Mouse (Mus musculus) CH12.LX (cell line): ENCODE data around the gene Ap1m2. TPM values are rescaled to one million over a fixed set of nuclear protein-coding genes. Genes with fewer than 3 reads are reported as not detected.

Source experiments
- DNase-seq: peaks from one replicate; pipeline ENCODE4 v3.0.0-alpha.2; 2013; ENCODE audit errors: extremely low read depth
- H3K27ac ChIP-seq: 2 replicates; pipeline ENCODE4 v1.5.1; 2012; ENCODE audit warnings: low read depth, mild to moderate bottlenecking, control low read depth, moderate library complexity; ENCODE audit not compliant: insufficient read depth
- H3K27me3 ChIP-seq: replicated peaks from 2 replicates; pipeline ENCODE3; 2012; ENCODE audit warnings: inconsistent platforms
- H3K36me3 ChIP-seq, 2 experiments: replicated peaks in 1 of 2; 2 replicates each; pipeline versions ENCODE3 to v1.6.1; 2012; ENCODE audit warnings: inconsistent platforms in 1 of 2, low read length in 1 of 2, mild to moderate bottlenecking in 1 of 2, mixed read lengths in 1 of 2, moderate library complexity in 1 of 2; ENCODE audit not compliant: control insufficient read depth in 1 of 2, insufficient read depth in 1 of 2
- H3K4me1 ChIP-seq, 2 experiments: 2 replicates each; pipeline ENCODE4 v1.6.1; 2012; ENCODE audit warnings: inconsistent platforms in 1 of 2, moderate library complexity in 1 of 2; ENCODE audit not compliant: insufficient read depth in 2 of 2, control insufficient read depth in 1 of 2
- H3K4me2 ChIP-seq: 2 replicates; pipeline ENCODE4 v1.6.1; 2012; ENCODE audit warnings: low read depth, mild to moderate bottlenecking, control low read depth; ENCODE audit not compliant: poor library complexity, insufficient read depth, severe bottlenecking
- H3K4me3 ChIP-seq, 3 experiments: fragments of 150-350 bp in 1 of 3; sonication (generic) in 1 of 3; replicated peaks in 1 of 3; 2 replicates each; pipeline versions ENCODE3 to v1.5.1; 2011 to 2012; ENCODE audit warnings: low read depth in 2 of 3, low read length in 2 of 3, mild to moderate bottlenecking in 2 of 3, moderate library complexity in 2 of 3, control low read depth in 1 of 3, improper control_type of control experiment in 1 of 3, inconsistent platforms in 1 of 3, mixed read lengths in 1 of 3; ENCODE audit not compliant: poor library complexity in 1 of 3
- H3K79me2 ChIP-seq: replicated peaks from 2 replicates; pipeline ENCODE4 v1.6.1; 2012; ENCODE audit warnings: mild to moderate bottlenecking, moderate library complexity; ENCODE audit not compliant: control insufficient read depth, poor library complexity, insufficient read depth, severe bottlenecking; ENCODE audit errors: extremely low read depth
- H3K9ac ChIP-seq: 2 replicates; pipeline ENCODE4 v1.6.1; 2012; ENCODE audit warnings: low read depth, mild to moderate bottlenecking, control low read depth, moderate library complexity; ENCODE audit not compliant: insufficient read depth
- H3K9me3 ChIP-seq: replicated peaks from 2 replicates; pipeline ENCODE3; 2012; ENCODE audit warnings: low read length, inconsistent platforms, mixed read lengths
- CHD1 ChIP-seq: IDR thresholded peaks from 2 replicates; pipeline ENCODE4 v1.6.1; 2012; ENCODE audit warnings: low read depth, low read length, improper control_type of control experiment, inconsistent platforms
- CTCF ChIP-seq, 2 experiments: IDR thresholded peaks in 1 of 2; conservative IDR thresholded peaks in 1 of 2; 2 replicates each; pipeline ENCODE4 v1.5.1; 2011 to 2012; ENCODE audit warnings: low read depth in 2 of 2, low read length in 2 of 2, improper control_type of control experiment in 1 of 2, inconsistent platforms in 1 of 2, mild to moderate bottlenecking in 1 of 2, moderate library complexity in 1 of 2
- E2F4 ChIP-seq: IDR thresholded peaks from 2 replicates; pipeline ENCODE4 v1.6.1; 2011; ENCODE audit warnings: low read depth, low read length, improper control_type of control experiment; ENCODE audit not compliant: insufficient replicate concordance
- EP300 ChIP-seq: IDR thresholded peaks from 2 replicates; pipeline ENCODE4 v1.6.1; 2011; ENCODE audit warnings: low read length, improper control_type of control experiment
- ETS1 ChIP-seq: conservative IDR thresholded peaks from 2 replicates; pipeline ENCODE4 v1.6.1; 2012; ENCODE audit warnings: low read depth, mild to moderate bottlenecking, inconsistent platforms, low read length, improper control_type of control experiment, moderate library complexity
- HCFC1 ChIP-seq: IDR thresholded peaks from 2 replicates; pipeline ENCODE4 v1.6.1; 2012; ENCODE audit warnings: low read depth, mild to moderate bottlenecking, inconsistent platforms, low read length, improper control_type of control experiment
- IRF4 ChIP-seq: IDR thresholded peaks from 2 replicates; pipeline ENCODE4 v1.6.1; 2014; ENCODE audit warnings: low read depth, mild to moderate bottlenecking, inconsistent platforms, low read length, improper control_type of control experiment
- JUND ChIP-seq: conservative IDR thresholded peaks from 2 replicates; pipeline ENCODE4 v1.6.1; 2011; ENCODE audit warnings: low read depth, low read length, improper control_type of control experiment
- MAFK ChIP-seq: IDR thresholded peaks from 2 replicates; pipeline ENCODE4 v1.6.1; 2011; ENCODE audit warnings: low read length, improper control_type of control experiment; ENCODE audit not compliant: insufficient replicate concordance
- MAX ChIP-seq: IDR thresholded peaks from 2 replicates; pipeline ENCODE4 v1.6.1; 2011; ENCODE audit warnings: low read length, improper control_type of control experiment
- MEF2A ChIP-seq: IDR thresholded peaks from 2 replicates; pipeline ENCODE4 v1.6.1; 2014; ENCODE audit warnings: low read depth, mild to moderate bottlenecking, inconsistent platforms, low read length, improper control_type of control experiment, borderline replicate concordance
- NELFE ChIP-seq: IDR thresholded peaks from 2 replicates; pipeline ENCODE4 v1.6.1; 2011; ENCODE audit warnings: low read depth, low read length, improper control_type of control experiment
- NRF1 ChIP-seq: IDR thresholded peaks from 2 replicates; pipeline ENCODE4 v1.6.1; 2014; ENCODE audit warnings: low read depth, mild to moderate bottlenecking, inconsistent platforms, low read length, improper control_type of control experiment, moderate library complexity
- POLR2A ChIP-seq: IDR thresholded peaks from 2 replicates; pipeline ENCODE4 v1.6.1; 2011; ENCODE audit warnings: low read depth, mild to moderate bottlenecking, improper control_type of control experiment, low read length
- SMC3 ChIP-seq: IDR thresholded peaks from 2 replicates; pipeline ENCODE4 v1.6.1; 2011; ENCODE audit warnings: low read depth, low read length, improper control_type of control experiment
- TBP ChIP-seq: conservative IDR thresholded peaks from 2 replicates; pipeline ENCODE4 v1.6.1; 2011; ENCODE audit warnings: low read depth, low read length, improper control_type of control experiment
- UBTF ChIP-seq: IDR thresholded peaks from 2 replicates; pipeline ENCODE4 v1.6.1; 2012; ENCODE audit warnings: low read depth, mild to moderate bottlenecking, inconsistent platforms, low read length, improper control_type of control experiment, moderate library complexity
- USF2 ChIP-seq: conservative IDR thresholded peaks from 2 replicates; pipeline ENCODE4 v1.6.1; 2011; ENCODE audit warnings: low read depth, low read length, improper control_type of control experiment
- ZKSCAN1 ChIP-seq: IDR thresholded peaks from 2 replicates; pipeline ENCODE4 v1.6.1; 2012; ENCODE audit warnings: low read depth, inconsistent platforms, low read length, improper control_type of control experiment, borderline replicate concordance
- ZMIZ1 ChIP-seq: IDR thresholded peaks from 2 replicates; pipeline ENCODE4 v1.6.1; 2012; ENCODE audit warnings: low read depth, mild to moderate bottlenecking, inconsistent platforms, low read length, improper control_type of control experiment
- dilution Hi-C: fragments of 300-500 bp; cut with MboI; formaldehyde crosslinking; loops from 2 replicates; pipeline ENCODE4 v1.14.3; 2020; ENCODE audit warnings: low sequenced_read_pairs; ENCODE audit not compliant: extremely low pct_unique_long_range_greater_than_20kb, extremely low pct_ligation_motif_present
- in situ Hi-C: fragments of 300-500 bp; cut with MboI; formaldehyde crosslinking; loops from 3 replicates; pipeline ENCODE4 v1.14.3; 2019; ENCODE audit warnings: low sequenced_read_pairs, low pct_ligation_motif_present, low pct_unique_long_range_greater_than_20kb, mixed read lengths
- polyA plus RNA-seq: library from polyadenylated mRNA; unstranded; fragments of >175 nt; gene quantifications from 2 replicates; pipeline ENCODE4 v1.2.1, GENCODE M21; 2012; ENCODE audit warnings: low read depth; ENCODE audit not compliant: insufficient read length
- total RNA-seq, 2 experiments: library from RNA; depleted of rRNA; stranded (reverse); fragments of 300-350 nt in 1 of 2; fragments of >200 nt in 1 of 2; gene quantifications; 2 replicates each; pipeline ENCODE4 v1.2.3; 2012 to 2014

Ap1m2 gene
- total and polyA plus RNA-seq, 3 experiments = 0.51 to 2.6 (median 0.51) TPM

DNA sequence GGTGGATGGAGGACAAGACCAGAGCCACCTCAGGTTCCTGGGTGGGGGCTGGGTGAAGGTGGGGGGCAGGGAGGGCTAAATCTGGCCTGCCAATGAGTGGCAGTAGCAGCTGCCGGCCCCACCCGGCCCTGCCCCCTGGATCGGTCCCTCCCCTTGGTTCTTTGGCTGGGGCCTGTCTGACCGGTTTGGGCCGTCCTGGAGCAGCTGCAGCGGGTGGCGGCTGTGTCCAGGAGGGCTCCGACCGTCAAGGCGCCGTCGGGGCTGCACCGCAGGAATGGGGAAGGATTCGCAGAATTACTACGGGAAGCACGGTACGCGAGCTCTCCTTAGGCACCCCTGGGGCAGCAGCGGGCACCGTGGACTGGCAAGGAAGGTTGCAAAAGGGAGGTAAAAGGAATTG lies 25.5 kb upstream of the Ap1m2 start:
- Histone ChIP-seq H3K79me2 (peaks cover 5% of the 10 kb centered on the region), H3K4me3 (no peak overlapping the region), H3K36me3 (peaks cover 21 to 82% of the 10 kb centered on the region in 2 experiments), H3K4me1 (peaks cover 0 to 7% of the 10 kb centered on the region in 2 experiments; a peak in 3 of 4 replicates), H3K4me2 (no peak overlapping the region), H3K9me3 (no peaks in the 10 kb centered on the region), H3K27me3 (no peaks in the 10 kb centered on the region), H3K27ac (no peak overlapping the region), H3K9ac (no peak overlapping the region)
- in situ Hi-C loops = no loop called here
- dilution Hi-C loops = no loop called here
- DNase-seq = no peak
- TF ChIP-seq IRF4 = no peak
- TF ChIP-seq JUND = no peak
- no peak for TF ChIP-seq UBTF

DNA sequence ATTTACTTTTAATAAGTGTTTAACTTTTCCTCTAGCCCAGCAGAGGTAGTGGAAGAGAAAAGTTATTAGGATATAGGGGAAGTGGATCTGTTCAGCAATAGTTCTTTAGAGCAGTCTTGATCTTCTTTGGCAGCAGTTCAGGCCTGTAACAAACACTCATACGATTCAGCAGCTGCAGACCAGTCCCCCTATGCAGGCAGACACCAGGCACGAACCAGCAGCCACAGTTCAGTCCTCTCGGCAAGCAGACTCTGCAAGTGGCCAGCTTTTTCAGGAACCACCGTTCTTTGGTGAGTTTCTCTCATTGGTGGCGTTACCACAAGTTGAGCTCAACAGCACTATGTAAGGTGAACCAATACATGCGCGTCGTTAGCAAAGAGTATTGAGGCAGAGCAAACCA lies 24.4 kb upstream of the Ap1m2 start:
- TF ChIP-seq HCFC1 = no peak
- TF ChIP-seq ETS1 = no peak
- no peak for TF ChIP-seq MEF2A
- TF ChIP-seq USF2 = no peak
- no peak for TF ChIP-seq CHD1
- TF ChIP-seq JUND = no peak
- TF ChIP-seq MAX = no peak
- no peak for TF ChIP-seq POLR2A
- no peak for TF ChIP-seq EP300
- no peak for TF ChIP-seq ZKSCAN1
- no peak for TF ChIP-seq NRF1
- no peak for TF ChIP-seq ZMIZ1
- TF ChIP-seq TBP = no peak
- no peak for TF ChIP-seq SMC3
- no peak for TF ChIP-seq NELFE
- no peak for TF ChIP-seq MAFK
- no peak for TF ChIP-seq E2F4
- TF ChIP-seq CTCF (conservative IDR thresholded peaks at IDR 0.05 in 1 of 2, IDR thresholded peaks at IDR 0.05 in 1 of 2; ENCODE audit: low read depth in 2 of 2, low read length in 2 of 2) = no peak
- no peak overlapping the region for H3K9ac ChIP-seq
- H3K4me1 ChIP-seq = peaks cover 0 to 19% of the 10 kb centered on the region in 2 experiments; a peak in 3 of 4 replicates
- no peak for DNase-seq
- H3K9me3 ChIP-seq = no peaks in the 10 kb centered on the region
- dilution Hi-C loops (no loop called here), in situ Hi-C loops (no loop called here)
- H3K27ac ChIP-seq = no peak overlapping the region
- H3K79me2 ChIP-seq = peaks cover 7% of the 10 kb centered on the region
- H3K36me3 ChIP-seq = peaks cover 10 to 77% of the 10 kb centered on the region in 2 experiments
- H3K27me3 ChIP-seq = no peaks in the 10 kb centered on the region
- no peak overlapping the region for H3K4me2 ChIP-seq
- no peak overlapping the region for H3K4me3 ChIP-seq
